Mouse (Mus musculus) forebrain, embryonic 10.5 days (tissue): ENCODE data around the gene Itpr1. TPM values are rescaled to one million over a fixed set of nuclear protein-coding genes. Genes with fewer than 3 reads are reported as not detected.

Experiments
- DNase-seq: peaks from one replicate; pipeline ENCODE4 v3.0.0-alpha.2; 2017; ENCODE audit warnings: low spot score; ENCODE audit errors: extremely low spot score
- H3K27ac ChIP-seq: fragments of 300-500 bp; sonication (generic); 2 replicates; pipeline ENCODE4 v1.5.1; 2016; ENCODE audit warnings: mild to moderate bottlenecking
- H3K27me3 ChIP-seq: fragments of 300-500 bp; sonication (generic); 2 replicates; pipeline ENCODE4 v1.6.1; 2016; ENCODE audit warnings: mild to moderate bottlenecking; ENCODE audit not compliant: poor library complexity, severe bottlenecking
- H3K36me3 ChIP-seq: fragments of 300-500 bp; sonication (generic); replicated peaks from 2 replicates; pipeline ENCODE4 v1.6.1; 2016; ENCODE audit warnings: mild to moderate bottlenecking, moderate library complexity
- H3K4me1 ChIP-seq: fragments of 300-500 bp; sonication (generic); 2 replicates; pipeline ENCODE4 v1.6.1; 2016
- H3K4me3 ChIP-seq: fragments of 300-500 bp; sonication (generic); 2 replicates; pipeline ENCODE4 v1.5.1; 2016; ENCODE audit warnings: mild to moderate bottlenecking, moderate library complexity
- H3K9me3 ChIP-seq: fragments of 300-500 bp; sonication (generic); 2 replicates; pipeline ENCODE4 v1.6.1; 2016; ENCODE audit warnings: mild to moderate bottlenecking, moderate library complexity
- WGBS: fragments of 180-500 bp; shearing (Covaris S2); methylation state at CpG from one replicate; pipeline ENCODE4 v1.1.7; 2016; 5-methylcytosine and 5-hydroxymethylcytosine counted together
- polyA plus RNA-seq: library from polyadenylated mRNA; unstranded; fragments of >200 nt; fragmentation: Nextera tagmentation; extraction: Ambion mirVana; gene quantifications from 2 replicates; pipeline ENCODE4 v1.2.1, GENCODE M21; 2016

Itpr1 gene
- polyA plus RNA-seq, 1 experiment from 2014 or later: 11.6 TPM

DNA sequence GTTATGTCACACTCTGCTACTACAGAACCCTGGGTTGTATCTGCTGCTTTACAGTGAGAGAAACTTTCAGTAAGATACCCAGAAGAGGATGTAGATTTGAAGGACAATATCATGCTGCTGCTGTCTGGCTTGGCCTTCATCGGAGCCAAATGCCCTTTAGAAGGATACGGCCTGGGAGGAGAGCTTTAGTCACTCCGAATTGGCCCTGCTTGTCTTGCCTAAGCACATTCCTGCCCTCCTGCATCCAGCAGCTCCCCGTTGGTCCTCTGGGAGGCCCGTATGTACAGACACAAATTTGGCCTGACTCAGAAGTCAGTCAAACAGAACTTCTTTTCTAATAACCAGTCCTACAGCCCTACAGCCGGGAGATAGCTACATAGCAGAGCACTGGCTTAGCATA, 21.6 kb downstream of the Itpr1 start:
- Histone ChIP-seq H3K36me3 (peaks cover 17% of the 10 kb centered on the region), H3K27ac (peak overlapping the region; percentile 30; the same call in 1 of the 2 replicates), H3K27me3 (no peaks in the 10 kb centered on the region), H3K4me3 (no peak overlapping the region), H3K9me3 (no peaks in the 10 kb centered on the region), H3K4me1 (peaks cover 76% of the 10 kb centered on the region)
- DNase-seq: no peak
- 79% methylated on average over 6 of the region's 6 CpGs for WGBS

DNA sequence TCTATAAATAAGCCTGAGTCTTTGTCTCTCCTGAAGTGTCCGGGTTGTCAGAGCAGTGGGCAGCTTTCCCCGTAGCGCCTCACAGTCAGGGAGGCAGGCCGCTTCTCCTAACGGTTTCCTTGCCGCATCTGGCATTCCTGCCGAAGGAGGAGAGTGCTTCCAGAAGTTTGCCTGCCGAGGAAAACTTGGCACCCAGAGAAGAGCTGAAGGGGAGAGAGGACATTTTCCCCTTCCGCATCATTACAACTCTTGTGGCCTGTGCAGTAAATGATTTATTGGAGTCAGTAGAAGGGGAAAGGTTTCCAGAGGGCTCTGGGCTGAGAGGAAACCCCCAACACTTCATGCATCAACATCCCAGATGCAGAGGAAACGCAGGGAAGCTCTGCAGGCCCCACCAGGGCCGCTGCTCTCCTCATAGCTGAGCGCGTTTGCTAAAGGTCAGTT, 22.8 kb downstream of the Itpr1 start:
- peaks cover 21% of the 10 kb centered on the region for H3K36me3 ChIP-seq
- no peaks in the 10 kb centered on the region for H3K9me3 ChIP-seq
- no peaks in the 10 kb centered on the region for H3K27me3 ChIP-seq
- H3K4me3 ChIP-seq: no peak overlapping the region
- peak overlapping the region; percentile 72 for H3K27ac ChIP-seq
- peaks cover 84% of the 10 kb centered on the region for H3K4me1 ChIP-seq
- 62% methylated on average over 13 of the region's 13 CpGs for WGBS
- DNase-seq: no peak

DNA sequence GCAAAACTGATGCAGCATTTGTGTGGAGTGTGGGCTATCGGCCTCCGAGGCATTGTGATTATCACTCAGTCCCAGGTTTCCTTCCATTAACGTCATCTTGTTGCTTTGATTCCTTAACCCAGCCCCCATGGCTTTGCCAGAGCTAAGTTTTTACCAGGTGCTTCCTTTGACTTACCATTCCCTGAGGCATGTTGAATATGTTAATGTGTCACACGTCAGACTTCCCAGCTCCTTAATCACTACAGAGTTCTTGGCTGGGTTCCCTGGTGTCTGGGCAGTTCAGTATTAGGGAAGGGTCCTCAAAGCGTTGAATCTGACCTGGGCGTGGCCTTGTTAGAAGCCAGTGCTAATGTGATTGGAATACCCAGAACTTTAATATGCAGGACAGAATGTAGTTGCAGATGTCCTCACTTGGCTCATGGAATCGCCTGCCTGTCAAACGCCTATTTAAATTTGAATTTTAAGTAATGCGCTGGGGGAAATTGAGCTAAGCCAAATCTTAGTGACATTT, 23.6 kb downstream of the Itpr1 start:
- Histone ChIP-seq H3K9me3 (no peaks in the 10 kb centered on the region), H3K27ac (0 out of 2 replicates have a peak overlapping the region, but pooled peaks have one; percentile 11), H3K36me3 (peaks cover 24% of the 10 kb centered on the region), H3K27me3 (no peaks in the 10 kb centered on the region), H3K4me1 (peaks cover 85% of the 10 kb centered on the region), H3K4me3 (no peak overlapping the region)
- no peak for DNase-seq
- WGBS: 80% methylated on average over 9 of the region's 9 CpGs

DNA sequence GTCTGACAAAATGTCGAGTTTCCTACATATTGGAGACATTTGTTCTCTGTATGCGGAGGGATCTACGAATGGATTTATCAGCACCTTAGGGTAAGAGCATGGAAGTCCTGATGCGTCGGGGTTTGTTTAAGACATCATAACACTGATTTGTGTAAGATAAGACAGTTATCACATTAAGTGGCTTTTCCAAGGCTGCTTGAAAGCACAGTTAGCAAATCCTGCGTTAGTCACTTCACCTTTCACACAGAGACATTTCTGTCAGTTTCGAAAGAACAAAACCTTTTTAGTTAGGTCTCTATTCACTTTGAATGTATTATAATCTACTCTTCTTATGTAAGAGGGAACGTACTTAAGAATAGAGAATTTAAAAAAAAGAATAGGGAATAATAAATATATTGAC, 24.1 kb downstream of the Itpr1 start:
- Histone ChIP-seq H3K9me3 (no peaks in the 10 kb centered on the region), H3K4me1 (peaks cover 80% of the 10 kb centered on the region), H3K27me3 (no peaks in the 10 kb centered on the region), H3K4me3 (no peak overlapping the region), H3K36me3 (peaks cover 24% of the 10 kb centered on the region), H3K27ac (no peak overlapping the region)
- WGBS: 88% methylated on average over 8 of the region's 8 CpGs
- DNase-seq: no peak

DNA sequence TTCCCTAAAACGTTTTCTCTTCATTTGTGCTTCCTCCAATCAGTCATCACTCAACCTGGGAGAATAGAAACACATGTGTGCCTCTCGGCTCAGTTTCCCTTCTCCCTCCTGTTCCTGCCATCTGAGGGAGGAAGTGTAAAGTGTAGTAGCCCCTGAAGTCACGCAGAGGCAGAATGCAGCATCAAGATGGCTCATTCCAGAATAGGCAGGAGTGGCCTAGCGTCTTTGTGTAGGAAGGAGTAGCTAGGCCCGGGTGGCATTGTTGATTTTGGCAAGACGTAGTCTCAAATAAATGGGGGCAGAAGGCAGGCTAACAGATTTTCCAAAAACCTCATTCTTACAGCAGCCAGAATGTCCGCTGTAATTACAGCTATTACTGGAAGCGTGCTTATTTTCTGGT, 24.7 kb downstream of the Itpr1 start:
- no peak for DNase-seq
- Histone ChIP-seq H3K27me3 (no peaks in the 10 kb centered on the region), H3K4me3 (no peak overlapping the region), H3K4me1 (peaks cover 74% of the 10 kb centered on the region), H3K9me3 (no peaks in the 10 kb centered on the region), H3K27ac (no peak overlapping the region), H3K36me3 (peaks cover 28% of the 10 kb centered on the region)
- WGBS: 76% methylated on average over 8 of the region's 8 CpGs

DNA sequence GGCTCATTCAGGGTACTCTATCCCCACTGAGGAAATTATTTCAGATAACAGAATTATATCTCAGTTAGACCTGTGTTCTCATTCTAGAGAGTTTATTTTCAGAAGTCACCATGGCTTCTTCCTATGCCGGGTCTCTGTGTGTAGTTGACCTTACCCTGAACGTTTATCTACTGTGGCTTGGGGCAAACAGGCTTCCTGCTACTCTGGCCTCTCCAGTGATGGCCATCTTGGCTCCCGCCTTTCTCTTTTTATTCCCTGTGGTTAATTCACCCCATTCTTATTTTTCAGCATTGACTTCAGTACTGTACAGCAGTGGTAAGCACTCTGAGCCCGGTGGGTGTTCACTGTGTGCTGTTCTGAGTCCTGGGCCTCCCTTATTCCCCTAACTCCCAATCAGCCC, 25.1 kb downstream of the Itpr1 start:
- Histone ChIP-seq H3K36me3 (peaks cover 29% of the 10 kb centered on the region), H3K9me3 (no peaks in the 10 kb centered on the region), H3K27ac (no peak overlapping the region), H3K4me3 (no peak overlapping the region), H3K27me3 (no peaks in the 10 kb centered on the region), H3K4me1 (peaks cover 70% of the 10 kb centered on the region)
- DNase-seq: no peak
- WGBS: 79% methylated on average over 4 of the region's 4 CpGs

DNA sequence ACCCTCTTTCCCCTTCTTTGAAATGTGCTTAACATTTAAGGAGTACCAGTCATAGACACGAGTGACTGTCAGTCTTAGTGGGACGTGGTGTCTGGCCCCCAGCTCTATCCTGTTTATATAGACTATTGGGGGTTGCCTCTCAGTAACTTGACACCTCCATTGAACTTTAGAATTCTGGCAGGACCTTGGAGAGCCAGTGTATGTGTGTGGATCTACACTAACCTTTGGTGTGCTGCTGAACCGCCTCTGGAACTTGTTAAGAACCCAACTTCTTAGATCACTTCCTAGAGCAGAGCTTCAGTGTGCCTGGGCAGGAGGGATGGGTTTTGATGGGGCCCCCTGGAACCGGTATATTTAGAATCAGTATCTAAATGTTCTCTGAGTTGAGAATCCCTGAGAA, 26.2 kb downstream of the Itpr1 start:
- Histone ChIP-seq H3K27ac (no peak overlapping the region), H3K4me1 (peaks cover 64% of the 10 kb centered on the region), H3K9me3 (no peaks in the 10 kb centered on the region), H3K27me3 (no peaks in the 10 kb centered on the region), H3K36me3 (peaks cover 31% of the 10 kb centered on the region), H3K4me3 (no peak overlapping the region)
- WGBS: 51% methylated on average over 4 of the region's 4 CpGs
- no peak for DNase-seq

DNA sequence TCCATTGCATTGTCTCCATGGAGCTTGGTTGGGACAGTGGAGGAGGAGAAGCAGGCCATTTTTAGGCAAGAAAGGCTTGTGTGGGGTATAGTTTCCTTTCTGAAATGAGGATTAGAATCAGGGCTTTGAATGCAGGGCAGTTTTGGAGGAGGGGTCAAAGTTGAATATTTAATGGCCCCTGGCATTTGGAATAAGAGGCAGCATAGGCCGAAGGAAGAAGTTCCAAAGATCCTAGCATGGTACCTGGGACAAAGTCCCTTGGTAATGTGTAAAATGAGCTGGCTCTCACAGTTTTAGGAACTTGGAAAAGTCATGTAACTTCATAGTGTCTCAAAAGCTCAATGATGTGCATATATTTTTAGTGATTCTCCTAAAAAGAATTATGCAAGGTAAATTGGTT, 27.1 kb downstream of the Itpr1 start:
- peaks cover 30% of the 10 kb centered on the region for H3K36me3 ChIP-seq
- H3K27ac ChIP-seq: no peak overlapping the region
- H3K27me3 ChIP-seq: no peaks in the 10 kb centered on the region
- H3K4me1 ChIP-seq: peaks cover 54% of the 10 kb centered on the region
- DNase-seq: no peak
- no peaks in the 10 kb centered on the region for H3K9me3 ChIP-seq
- 91% methylated on average over 1 of the region's 1 CpGs for WGBS
- H3K4me3 ChIP-seq: no peak overlapping the region

DNA sequence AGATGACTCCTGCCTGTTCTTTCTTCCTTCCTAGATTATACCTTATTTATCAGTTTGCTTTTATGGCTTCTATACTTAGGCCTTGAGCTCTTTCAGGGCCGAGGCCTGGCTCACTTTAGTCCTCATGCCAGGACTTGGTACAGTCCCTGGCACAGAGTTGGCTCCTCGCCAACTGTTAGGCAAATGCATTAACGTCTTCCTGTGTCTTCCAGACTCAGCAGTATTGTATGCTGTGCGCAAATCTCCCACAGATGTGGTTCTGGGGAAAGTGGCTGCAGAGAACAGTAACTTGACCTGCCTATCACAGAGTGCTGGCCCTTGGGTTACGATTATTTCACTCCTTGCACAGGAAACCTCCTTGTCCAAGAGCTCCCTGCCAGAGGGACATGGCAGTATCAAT, 27.9 kb downstream of the Itpr1 start:
- 72% methylated on average over 5 of the region's 5 CpGs for WGBS

DNA sequence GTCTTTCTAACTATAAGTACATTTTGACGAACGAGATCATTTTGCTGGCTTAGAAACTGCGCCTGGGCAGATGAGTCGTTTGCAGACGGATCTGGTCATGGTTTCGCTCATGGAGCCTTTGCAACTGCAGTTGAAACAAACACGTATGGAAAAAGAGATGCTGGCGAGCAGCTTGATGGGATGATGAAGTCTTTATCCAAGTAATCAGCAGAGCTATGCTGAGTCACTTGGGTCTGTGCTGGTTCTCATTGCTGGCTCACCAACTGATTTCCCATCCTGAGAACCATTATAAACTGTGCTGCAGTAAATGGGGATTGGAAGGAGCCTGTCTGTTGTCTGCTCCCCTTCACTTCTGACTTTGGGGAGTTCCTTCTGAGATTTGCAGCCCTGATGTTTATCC, 31.7 kb downstream of the Itpr1 start:
- peaks cover 17% of the 10 kb centered on the region for H3K36me3 ChIP-seq
- no peaks in the 10 kb centered on the region for H3K9me3 ChIP-seq
- DNase-seq: no peak
- no peak overlapping the region for H3K4me3 ChIP-seq
- 93% methylated on average over 8 of the region's 8 CpGs for WGBS
- peaks cover 47% of the 10 kb centered on the region for H3K4me1 ChIP-seq
- no peaks in the 10 kb centered on the region for H3K27me3 ChIP-seq
- no peak overlapping the region for H3K27ac ChIP-seq

More for the DNA sequence above, 27.9 kb downstream of the Itpr1 start:
- Histone ChIP-seq H3K4me1 (peaks cover 47% of the 10 kb centered on the region), H3K36me3 (peaks cover 30% of the 10 kb centered on the region), H3K9me3 (no peaks in the 10 kb centered on the region), H3K4me3 (no peak overlapping the region), H3K27ac (no peak overlapping the region), H3K27me3 (no peaks in the 10 kb centered on the region)
- DNase-seq: no peak

DNA sequence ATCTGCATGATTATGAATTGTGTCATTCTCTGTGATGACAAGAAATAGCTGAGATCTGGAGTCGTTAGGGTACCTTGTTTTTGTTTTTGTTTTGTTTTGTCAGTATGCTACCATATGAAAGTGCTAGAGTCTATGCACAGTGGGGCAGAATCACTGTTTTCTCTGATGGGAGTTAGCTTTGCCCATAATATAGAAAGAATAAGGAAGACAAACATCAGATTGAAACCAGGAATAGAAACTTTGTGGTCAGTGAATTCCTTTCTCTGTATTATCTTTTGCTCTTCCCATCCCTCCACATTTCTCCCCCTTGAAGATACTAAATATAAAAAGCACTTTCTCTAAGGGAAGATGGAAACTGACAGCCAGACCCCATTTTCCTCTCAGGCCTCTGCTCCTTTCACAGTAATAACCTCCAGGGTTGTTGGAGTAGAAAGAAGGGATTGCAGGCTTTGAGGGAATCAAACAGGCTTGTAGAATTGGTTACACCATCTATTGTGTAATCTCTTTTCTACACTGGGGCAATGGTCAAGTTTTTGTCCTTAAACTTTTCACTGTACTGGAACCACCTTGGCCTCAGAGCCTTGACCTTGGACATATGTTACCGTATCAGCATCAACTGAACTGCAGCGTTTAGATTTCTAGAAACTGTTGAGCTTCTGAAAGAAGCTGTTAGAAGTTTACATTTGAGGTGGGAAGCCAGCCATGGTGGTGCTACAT, 33.6 kb downstream of the Itpr1 start:
- Histone ChIP-seq H3K4me3 (no peak overlapping the region), H3K27ac (peak overlapping the region; percentile 74), H3K9me3 (no peaks in the 10 kb centered on the region), H3K4me1 (peaks cover 54% of the 10 kb centered on the region), H3K36me3 (peaks cover 11% of the 10 kb centered on the region; the same call in 1 of the 2 replicates), H3K27me3 (no peaks in the 10 kb centered on the region)
- 85% methylated on average over 3 of the region's 3 CpGs for WGBS
- DNase-seq: no peak

DNA sequence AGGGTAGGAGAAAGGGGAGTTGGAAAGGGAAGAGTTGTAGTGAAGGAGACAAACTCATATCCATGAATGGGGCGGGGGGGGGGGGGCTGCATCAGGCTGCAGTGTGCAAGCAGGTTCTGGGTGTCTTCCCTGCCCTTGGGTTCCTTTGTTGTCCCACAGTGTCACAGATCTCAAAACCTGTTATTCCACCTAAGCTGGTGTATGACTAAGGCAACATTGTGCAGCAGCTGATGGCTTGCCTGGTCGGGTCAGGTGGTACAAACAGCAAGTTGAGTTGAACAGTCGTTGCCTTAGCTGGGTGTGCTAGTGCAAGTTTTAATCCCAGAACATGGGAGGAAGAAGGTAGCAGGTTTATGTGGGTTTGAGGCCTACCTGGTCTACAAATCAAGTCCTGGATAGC, 34.3 kb downstream of the Itpr1 start:
- H3K4me1 ChIP-seq: peaks cover 57% of the 10 kb centered on the region
- H3K36me3 ChIP-seq: peaks cover 10% of the 10 kb centered on the region; the same call in 1 of the 2 replicates
- H3K27ac ChIP-seq: peak overlapping the region; percentile 74
- no peaks in the 10 kb centered on the region for H3K9me3 ChIP-seq
- no peak overlapping the region for H3K4me3 ChIP-seq
- 92% methylated on average over 2 of the region's 3 CpGs for WGBS
- no peak for DNase-seq
- no peaks in the 10 kb centered on the region for H3K27me3 ChIP-seq

DNA sequence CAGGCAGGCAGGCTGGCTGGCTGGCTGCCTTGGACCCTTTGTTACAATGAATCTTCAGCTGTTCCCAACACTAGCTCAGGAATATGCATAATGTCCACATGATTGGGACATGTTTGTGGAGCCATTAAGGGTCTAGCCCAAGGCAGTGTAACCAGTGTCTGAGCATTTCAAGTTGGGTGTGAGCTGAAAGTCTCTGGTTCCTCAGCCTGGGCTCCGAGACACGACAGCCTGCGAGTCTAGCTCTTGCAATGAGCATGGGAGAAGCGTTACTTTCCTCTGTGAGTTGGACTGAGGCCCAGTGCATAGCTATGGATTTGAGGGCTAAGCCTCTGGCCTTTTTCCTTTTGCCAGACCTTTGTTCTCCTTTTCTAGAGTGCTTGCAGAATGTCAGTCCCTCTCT, 35.6 kb downstream of the Itpr1 start:
- H3K9me3 ChIP-seq: no peaks in the 10 kb centered on the region; the same call in 1 of the 2 replicates
- peaks cover 63% of the 10 kb centered on the region for H3K4me1 ChIP-seq
- peak; percentile 30 for DNase-seq
- H3K27ac ChIP-seq: peak overlapping the region; percentile 87
- no peaks in the 10 kb centered on the region for H3K27me3 ChIP-seq
- no peak overlapping the region for H3K4me3 ChIP-seq
- H3K36me3 ChIP-seq: peaks cover 9% of the 10 kb centered on the region
- 36% methylated on average over 4 of the region's 4 CpGs for WGBS
